Mouse (Mus musculus) 3T3-L1 (cell line): ENCODE results near the gene Hist3h2a.

Source experiments
- DNase-seq: peaks from one replicate; pipeline ENCODE4 v3.0.0-alpha.2; 2015; ENCODE audit warnings: low read depth, low spot score

Hist3h2a gene

DNA sequence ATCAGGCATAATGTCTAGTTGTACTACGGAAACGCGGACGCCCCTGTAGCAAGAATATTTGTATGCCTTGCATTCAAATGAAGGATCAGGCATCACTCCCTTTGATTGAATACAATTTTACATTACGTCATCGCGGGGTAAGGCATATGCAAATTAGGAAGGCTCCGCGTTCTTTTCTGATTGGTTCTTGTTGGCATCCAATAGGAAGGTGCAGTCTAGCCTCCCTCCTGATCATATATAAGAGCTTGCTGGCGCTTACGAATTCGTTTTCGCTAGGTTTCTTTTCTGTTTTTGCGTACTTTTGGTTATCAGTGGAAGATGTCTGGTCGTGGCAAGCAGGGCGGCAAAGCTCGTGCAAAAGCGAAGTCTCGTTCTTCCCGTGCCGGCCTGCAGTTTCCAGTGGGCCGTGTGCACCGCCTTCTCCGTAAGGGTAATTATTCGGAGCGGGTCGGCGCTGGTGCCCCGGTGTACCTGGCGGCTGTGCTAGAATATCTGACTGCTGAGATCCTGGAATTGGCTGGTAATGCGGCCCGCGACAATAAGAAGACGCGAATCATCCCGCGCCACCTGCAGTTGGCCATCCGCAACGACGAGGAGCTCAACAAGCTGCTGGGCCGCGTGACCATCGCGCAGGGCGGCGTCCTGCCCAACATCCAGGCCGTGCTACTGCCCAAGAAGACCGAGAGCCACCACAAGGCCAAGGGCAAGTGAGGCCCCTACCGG lies at the start of gene Hist3h2a, which contains the start of gene Trim17:
TSS of gene Hist3h2a (plus strand) at position 266 of the 723 bp plus-strand sequence.
TSS of gene Trim17 (plus strand) at position 266 of the 723 bp plus-strand sequence.
- peak; percentile 91 for DNase-seq

- DNase-seq = peak; percentile 76
These were observed 49.6 kb upstream of the Hist3h2a start for GRCm38 (mm10) chr11:58904838-58905237.

GRCm38 (mm10) chr11:58913776-58914175 lies 40.7 kb upstream of the Hist3h2a start:
- no peak for DNase-seq

DNA sequence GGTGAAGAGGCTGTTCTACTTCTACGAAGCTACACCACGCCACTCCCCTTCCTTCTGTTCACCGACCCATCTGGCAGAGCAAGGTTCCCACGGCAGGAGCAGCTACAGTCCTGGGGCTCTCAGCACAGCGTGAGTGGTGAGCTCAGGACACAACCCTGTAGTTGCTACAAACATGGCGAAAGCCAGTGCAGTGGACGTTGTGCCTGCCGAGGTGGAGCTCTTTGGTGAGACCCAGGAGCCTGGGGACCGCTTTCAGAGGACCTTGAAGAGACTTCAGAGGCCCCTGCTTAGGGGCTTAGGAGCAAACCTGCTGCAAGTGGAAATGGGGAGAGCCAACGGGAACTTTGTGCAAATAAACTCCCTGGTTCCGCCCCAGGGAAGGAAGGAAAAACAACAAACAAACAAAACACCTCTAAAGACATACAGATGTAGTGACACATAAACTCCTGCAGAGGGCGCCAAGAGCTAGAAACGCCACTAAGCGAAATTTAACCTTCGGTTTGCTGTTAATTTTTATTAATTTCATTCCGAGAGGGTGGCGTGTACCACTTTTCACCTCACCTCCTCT lies 39.9 kb upstream of the Hist3h2a start:
- DNase-seq = peak; percentile 50

DNA sequence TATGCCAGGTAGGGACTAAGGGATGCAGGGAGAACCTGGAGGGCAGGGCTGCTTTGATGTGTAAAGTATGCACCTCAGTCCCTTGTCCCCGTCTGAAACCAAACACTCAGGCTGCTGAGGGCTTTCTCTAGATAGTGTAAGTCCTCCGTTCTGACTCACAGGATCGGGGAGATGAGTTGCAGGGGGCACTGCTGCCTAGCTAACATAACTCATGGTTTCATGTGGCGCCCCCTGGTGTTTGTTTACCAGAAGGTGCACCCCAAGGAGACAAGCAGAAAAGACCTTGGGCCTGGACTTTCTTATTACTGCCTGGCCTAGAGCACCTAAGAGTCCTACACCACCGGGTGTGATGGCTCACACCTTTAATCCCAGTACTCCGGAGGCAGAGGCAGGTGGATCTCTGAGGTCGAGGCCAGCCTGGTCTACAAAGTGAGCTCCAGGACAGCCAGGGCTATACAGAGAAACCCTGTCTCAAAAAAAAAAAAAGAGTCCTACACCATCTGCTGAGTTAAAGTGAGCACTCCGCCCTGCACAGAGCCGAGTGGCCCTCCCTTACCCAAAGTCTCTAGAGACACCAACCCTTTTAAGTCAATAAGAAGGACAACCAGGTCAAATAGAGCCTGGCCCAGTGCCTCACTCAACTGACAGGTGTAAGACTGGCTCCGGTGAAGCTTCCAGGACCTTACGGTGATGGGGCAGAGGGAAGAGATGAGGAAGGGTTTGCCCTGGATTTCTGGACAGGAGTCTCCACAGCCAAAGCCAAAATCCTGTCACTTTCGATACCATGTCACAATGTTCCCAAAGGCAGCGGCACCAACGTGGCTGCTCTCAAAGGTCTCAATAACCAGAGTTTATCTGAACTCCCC lies 37.4 kb upstream of the Hist3h2a start:
- peak; percentile 62 for DNase-seq

- no peak for DNase-seq
These were observed 36.6 kb upstream of the Hist3h2a start, which contains the start of gene Btnl10 for GRCm38 (mm10) chr11:58917745-58918366. Gene Btnl10 (plus strand): TSS chr11:58917908.

GRCm38 (mm10) chr11:58918759-58919158 lies 35.7 kb upstream of the Hist3h2a start:
- no peak for DNase-seq

DNA sequence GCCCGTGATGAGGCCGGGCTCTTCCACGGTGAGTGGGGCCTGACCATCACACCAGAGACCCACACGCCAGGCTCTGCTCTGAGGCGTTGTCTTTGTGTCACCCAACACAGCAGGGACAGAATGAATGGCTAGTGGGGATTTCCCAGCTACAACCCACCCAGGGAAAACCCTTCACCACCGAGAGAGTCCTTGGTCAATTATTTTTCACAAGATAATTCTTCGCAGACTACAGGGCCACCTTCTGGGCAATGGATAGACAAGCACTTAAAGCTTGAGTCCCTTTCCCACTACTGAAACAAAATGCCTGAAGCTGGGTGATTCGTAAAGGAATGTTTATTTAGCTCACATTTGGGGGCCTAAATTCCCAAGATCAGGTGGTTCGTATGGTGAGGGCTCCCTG lies 32.1 kb upstream of the Hist3h2a start:
- no peak for DNase-seq

- DNase-seq = no peak
These were observed 27.8 kb upstream of the Hist3h2a start for GRCm38 (mm10) chr11:58926651-58927050.

DNA sequence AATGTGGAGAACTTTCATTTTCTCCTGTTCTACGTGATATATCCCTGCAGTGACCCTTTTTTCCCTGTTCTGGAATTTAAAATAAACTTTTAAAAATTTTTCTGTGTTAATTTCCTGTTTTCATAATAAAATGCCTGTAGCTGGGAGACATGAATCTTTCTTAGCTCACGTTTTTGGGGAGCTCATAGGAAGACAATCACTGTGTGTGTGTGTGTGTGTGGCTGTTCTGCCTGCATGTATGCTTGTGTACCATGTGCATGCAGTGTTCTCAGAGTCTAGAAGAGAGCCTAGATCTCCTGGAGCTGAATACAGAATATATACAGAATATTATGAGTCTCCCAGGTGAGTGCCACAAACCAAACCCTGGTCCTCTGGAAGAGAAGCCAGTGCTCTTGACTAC lies 27.4 kb upstream of the Hist3h2a start:
- DNase-seq = no peak

DNA sequence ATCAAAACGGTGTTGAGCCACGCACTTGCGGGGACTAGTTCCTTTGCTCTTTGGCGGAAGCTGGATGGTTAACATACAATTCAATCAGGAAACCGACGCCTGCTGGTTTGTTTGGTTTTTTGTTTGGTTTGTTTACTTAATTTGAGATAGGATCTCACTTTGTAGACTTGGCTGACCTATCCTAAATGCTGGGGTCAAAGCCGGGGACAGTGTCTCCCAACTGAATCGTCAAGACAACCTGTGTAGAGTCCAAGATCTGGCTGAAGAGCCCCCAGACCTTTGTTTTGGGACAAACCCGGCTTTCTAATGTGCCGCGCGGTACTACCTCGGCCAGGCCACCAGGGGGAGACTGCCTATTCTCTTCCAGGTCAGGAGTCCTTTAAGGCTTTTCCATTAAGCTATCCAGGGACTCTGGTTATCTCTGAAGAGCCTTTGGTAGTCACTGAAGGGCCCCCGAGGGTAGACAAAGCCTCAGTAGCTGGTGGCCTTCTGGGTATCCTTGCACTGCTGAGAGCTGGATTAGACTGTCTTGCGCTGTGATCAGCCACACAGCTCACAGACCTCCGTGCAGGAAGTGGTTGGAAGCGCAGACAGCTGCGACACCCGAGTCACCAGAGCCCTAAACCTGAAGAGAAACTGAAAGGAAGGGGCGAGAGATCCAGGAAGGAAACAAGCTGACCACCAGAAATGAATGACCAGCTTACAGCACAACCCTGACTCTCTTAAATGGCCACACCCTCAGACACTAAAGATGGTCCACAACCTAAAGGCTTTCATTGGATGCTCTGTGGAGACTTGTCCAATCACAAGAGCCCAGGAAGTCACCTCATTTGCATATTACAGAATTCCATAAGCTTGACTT lies 26.5 kb upstream of the Hist3h2a start:
- peak; percentile 69 for DNase-seq

DNA sequence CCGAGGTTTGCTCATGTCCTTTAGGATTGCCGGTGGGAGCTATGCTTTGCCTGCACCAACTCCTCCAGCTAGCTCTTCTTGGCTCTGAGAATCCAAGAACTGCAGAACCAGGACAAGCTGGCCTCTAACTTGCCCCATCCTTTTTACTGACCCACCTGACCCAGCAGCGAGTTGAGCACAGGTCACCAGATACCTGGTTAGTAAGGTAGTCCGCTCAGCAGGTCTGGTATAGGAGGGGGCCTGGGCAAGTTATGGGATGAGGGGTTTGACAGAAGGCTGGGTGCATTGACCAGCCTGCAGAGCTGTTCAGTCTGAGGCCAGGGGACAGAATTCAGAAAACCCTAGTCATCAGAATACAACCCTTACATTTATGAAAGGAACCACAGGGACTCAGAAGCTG lies 25.4 kb upstream of the Hist3h2a start:
- DNase-seq = no peak

DNA sequence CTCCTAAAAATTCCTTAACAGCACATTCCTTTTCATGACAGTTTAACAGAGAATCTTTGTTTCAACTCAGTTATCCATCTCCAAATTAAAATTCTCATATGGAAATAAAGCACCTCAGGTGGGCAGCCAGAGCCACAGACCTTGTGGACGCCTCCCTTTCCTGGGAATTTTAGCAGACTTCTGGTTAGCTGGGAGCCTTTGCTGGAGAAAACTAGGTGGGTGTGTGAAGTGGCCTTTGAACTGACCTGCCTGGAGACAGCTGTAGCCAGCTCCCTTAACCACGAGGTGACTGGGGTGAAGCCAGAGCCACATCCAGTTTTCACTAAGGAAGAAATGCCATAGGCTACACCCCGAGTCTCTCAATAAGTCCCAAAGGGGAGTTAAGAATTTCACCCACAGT lies 24.8 kb upstream of the Hist3h2a start:
- DNase-seq = no peak

- no peak for DNase-seq
These were observed 24.2 kb upstream of the Hist3h2a start for GRCm38 (mm10) chr11:58930254-58930653.

GRCm38 (mm10) chr11:58931576-58931975 lies 22.9 kb upstream of the Hist3h2a start:
- DNase-seq = peak; percentile 17

DNA sequence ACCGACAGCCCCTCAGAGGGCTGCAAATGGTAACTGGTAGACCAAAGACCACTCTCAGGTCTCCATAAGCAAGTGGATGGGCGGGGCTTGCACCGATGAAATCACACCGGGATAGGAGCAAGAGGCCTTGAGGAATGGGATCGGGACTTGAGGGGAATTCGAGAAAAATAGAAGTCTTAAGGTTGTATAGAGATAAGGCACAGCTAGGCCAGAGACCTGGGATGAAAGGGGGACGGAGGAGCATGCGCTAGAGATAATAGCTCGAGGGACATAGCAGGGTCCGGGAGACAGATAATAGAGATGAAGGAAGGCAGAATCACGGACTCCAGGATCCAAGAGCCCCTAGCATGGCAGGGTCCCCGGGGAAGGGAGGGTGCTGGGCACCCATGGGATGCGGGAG lies 16.6 kb upstream of the Hist3h2a start:
- peak; percentile 50 for DNase-seq

DNA sequence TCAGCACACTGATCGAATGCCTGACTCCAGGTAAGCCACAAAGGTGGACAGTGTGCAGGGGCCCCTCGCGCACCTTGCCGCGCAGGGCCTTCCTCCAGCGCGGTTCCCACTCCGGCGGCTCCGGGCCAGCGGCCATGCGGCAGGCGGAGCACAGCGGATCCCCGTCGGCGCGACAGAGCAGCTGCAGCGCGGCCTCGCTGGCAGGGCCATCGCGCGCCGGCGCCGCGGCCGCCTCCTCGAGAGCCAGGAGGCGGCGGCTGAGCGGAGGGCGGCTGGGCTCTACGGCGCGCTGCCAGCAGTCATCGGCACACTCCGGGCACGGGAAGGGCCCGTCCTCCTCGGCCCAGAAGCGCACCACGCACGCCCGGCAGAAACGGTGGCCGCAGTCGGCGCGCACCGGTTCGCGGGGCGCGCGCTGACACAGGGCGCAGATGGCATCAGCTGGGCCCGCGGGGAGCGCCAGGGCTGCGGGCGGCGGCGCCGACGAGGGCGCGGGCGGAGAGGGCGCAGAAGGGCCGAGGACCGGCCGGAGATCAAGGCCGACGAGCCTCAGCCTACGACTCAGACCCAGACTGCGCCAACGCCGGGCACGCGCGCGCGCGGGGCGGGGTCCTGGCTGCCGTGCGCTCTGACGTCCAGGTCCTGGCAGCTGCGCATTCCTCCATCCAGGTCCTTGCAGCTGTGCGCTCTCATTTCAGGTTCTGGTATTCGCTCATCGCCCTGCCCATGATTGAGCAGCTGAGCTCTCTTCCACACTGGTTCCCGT lies 16.0 kb upstream of the Hist3h2a start, which contains the start of gene Rnf187:
TSS of gene Rnf187 (minus strand) at position 595 of the 766 bp plus-strand sequence.
- peak; percentile 90 for DNase-seq

- no peak for DNase-seq
These were observed 15.4 kb upstream of the Hist3h2a start for GRCm38 (mm10) chr11:58939088-58939439.

GRCm38 (mm10) chr11:58944136-58944535 lies 10.3 kb upstream of the Hist3h2a start:
- no peak for DNase-seq

DNA sequence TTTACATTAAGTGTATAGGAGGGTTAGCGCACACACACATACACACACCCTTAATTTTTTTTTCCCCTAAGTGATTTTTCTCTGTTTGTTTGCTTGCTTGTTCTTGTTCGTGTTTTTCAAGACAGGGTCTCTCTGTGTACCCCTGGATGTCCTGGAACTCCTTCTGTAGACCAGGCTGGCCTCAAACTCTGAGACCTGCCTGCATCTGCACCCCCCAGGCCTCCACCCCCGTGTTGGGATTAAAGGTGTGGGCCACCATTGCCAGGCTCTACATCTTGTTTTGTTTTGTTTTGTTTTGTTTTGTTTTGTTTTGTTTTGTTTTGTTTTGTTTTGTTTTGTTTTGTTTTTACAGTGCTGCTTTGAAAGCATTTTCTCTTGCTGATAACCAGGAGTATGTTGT lies 7.2 kb upstream of the Hist3h2a start:
- DNase-seq = no peak
